Mouse (Mus musculus) liver, embryonic 13.5 days (tissue): ENCODE measurements around the gene Lamtor1. TPM values are rescaled to one million over a fixed set of nuclear protein-coding genes. Genes with fewer than 3 reads are reported as not detected.

ENCODE experiments used
- ATAC-seq: fragments of 200-750 bp; cut with Nextera tagmentation; 2 replicates; pipeline ENCODE4 v1.8.0; 2017; ENCODE audit warnings: low read depth, mild to moderate bottlenecking, moderate number of reproducible peaks, moderate library complexity
- DNase-seq: peaks from one replicate; pipeline ENCODE4 v3.0.0; 2022
- H3K27ac ChIP-seq: fragments of 300-500 bp; sonication (generic); 2 replicates; pipeline ENCODE4 v1.5.1; 2015; ENCODE audit warnings: moderate library complexity, mild to moderate bottlenecking, inconsistent platforms
- H3K27me3 ChIP-seq: fragments of 300-500 bp; sonication (generic); 2 replicates; pipeline ENCODE4 v1.6.1; 2015; ENCODE audit warnings: mild to moderate bottlenecking, inconsistent platforms
- H3K36me3 ChIP-seq: fragments of 300-500 bp; sonication (generic); 2 replicates; pipeline ENCODE4 v1.6.1; 2015; ENCODE audit warnings: mild to moderate bottlenecking, inconsistent platforms
- H3K4me1 ChIP-seq: fragments of 300-500 bp; sonication (generic); replicated peaks from 2 replicates; pipeline ENCODE4 v1.6.1; 2015; ENCODE audit warnings: inconsistent platforms
- H3K4me2 ChIP-seq: fragments of 300-500 bp; sonication (generic); 2 replicates; pipeline ENCODE4 v1.6.1; 2015; ENCODE audit warnings: inconsistent platforms, mild to moderate bottlenecking, moderate library complexity
- H3K4me3 ChIP-seq: fragments of 300-500 bp; sonication (generic); replicated peaks from 2 replicates; pipeline ENCODE4 v1.5.1; 2015; ENCODE audit warnings: mild to moderate bottlenecking, inconsistent platforms
- H3K9ac ChIP-seq: fragments of 300-500 bp; sonication (generic); 2 replicates; pipeline ENCODE4 v1.6.1; 2015; ENCODE audit warnings: mild to moderate bottlenecking, inconsistent platforms
- H3K9me3 ChIP-seq: fragments of 300-500 bp; sonication (generic); replicated peaks from 2 replicates; pipeline ENCODE4 v1.6.1; 2016; ENCODE audit warnings: inconsistent platforms
- WGBS: fragments of 180-500 bp; shearing (Covaris S2); methylation state at CpG from one replicate; pipeline ENCODE4 v1.1.7; 2015; ENCODE audit not compliant: insufficient replicate concordance; 5-methylcytosine and 5-hydroxymethylcytosine counted together
- microRNA-seq: library from miRNA; unstranded; fragments of <30 nt; microRNA quantifications from one replicate; pipeline ENCODE4, GENCODE M21; 2016
- polyA plus RNA-seq: library from polyadenylated mRNA; unstranded; fragments of >200 nt; fragmentation: Nextera tagmentation; extraction: Ambion mirVana; gene quantifications from 2 replicates; pipeline ENCODE4 v1.2.1, GENCODE M21; 2015

The Lamtor1 gene
- polyA plus RNA-seq, 1 experiment from 2014 or later = 76.5 TPM

DNA sequence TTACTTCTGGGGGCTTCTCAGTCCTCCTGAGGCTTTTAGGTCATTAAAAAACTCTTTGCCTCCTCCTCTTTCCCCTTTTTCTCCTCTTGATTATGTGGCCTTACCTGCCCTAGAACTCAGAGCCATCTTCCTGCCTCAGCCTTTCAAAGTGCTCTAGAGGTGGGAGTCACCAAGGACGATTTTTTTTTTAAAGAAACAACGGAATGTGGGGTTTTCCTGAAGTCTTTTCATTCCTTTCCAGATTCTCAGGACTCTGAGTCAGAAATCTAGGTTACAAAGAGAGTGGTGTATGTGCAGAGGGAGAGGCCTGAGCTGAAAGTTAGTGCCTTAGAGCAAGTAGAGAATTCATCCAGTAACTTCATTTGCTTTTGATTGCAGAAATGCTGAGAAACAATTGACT, 66.0 kb downstream of the Lamtor1 start:
- no peak for ATAC-seq
- Histone ChIP-seq H3K4me1 (peaks cover 74% of the 10 kb centered on the region), H3K27me3 (no peaks in the 10 kb centered on the region), H3K36me3 (0 out of 2 replicates have a peak, but pooled peaks cover under 1% of the 10 kb centered on the region), H3K4me3 (no peak overlapping the region; the same call in 1 of the 2 replicates), H3K9ac (peak overlapping the region; percentile 80), H3K9me3 (no peaks in the 10 kb centered on the region), H3K4me2 (peak overlapping the region; percentile 99), H3K27ac (peak overlapping the region; percentile 90; the same call in 1 of the 2 replicates)
- WGBS = 47% methylated on average over 2 of the region's 2 CpGs
- no peak for DNase-seq

- no peak for ATAC-seq
- Histone ChIP-seq H3K4me2 (no peak overlapping the region), H3K4me3 (no peak overlapping the region), H3K9ac (no peak overlapping the region), H3K4me1 (peaks cover 63% of the 10 kb centered on the region), H3K36me3 (peaks cover 9% of the 10 kb centered on the region), H3K27me3 (no peaks in the 10 kb centered on the region), H3K9me3 (no peaks in the 10 kb centered on the region), H3K27ac (no peak overlapping the region)
- no peak for DNase-seq
- 63% methylated on average over 3 of the region's 3 CpGs for WGBS
These were observed 68.0 kb downstream of the Lamtor1 start for GRCm38 (mm10) chr7:101973730-101974129.

DNA sequence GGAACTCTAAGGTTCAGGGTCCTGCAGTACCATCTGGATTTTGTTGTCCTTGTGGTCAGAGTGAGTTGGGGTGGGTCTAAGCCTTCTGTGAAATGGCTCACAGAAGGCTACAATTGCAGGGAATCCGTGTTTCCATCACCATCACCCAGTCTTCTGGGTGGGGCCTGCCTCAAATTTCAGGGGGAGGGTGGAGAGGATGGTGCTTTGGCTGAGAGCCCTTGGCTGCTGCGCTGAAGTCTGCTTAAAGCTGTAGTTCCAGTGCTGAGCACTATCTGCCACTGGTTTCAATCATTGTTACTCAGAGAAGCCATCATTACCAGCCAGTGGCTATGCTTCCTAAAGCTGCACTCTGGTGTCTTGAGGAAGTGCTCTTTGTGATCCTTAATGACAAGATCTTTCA, 68.8 kb downstream of the Lamtor1 start:
- peaks cover 56% of the 10 kb centered on the region for H3K4me1 ChIP-seq
- no peak overlapping the region for H3K27ac ChIP-seq
- no peaks in the 10 kb centered on the region for H3K27me3 ChIP-seq
- no peak overlapping the region for H3K4me2 ChIP-seq
- H3K9me3 ChIP-seq = no peaks in the 10 kb centered on the region
- H3K36me3 ChIP-seq = peaks cover 12% of the 10 kb centered on the region
- no peak for ATAC-seq
- H3K9ac ChIP-seq = no peak overlapping the region
- DNase-seq = no peak
- no peak overlapping the region for H3K4me3 ChIP-seq
- WGBS = 70% methylated on average over 2 of the region's 2 CpGs

Small RNAs within 50 kb of the gene (microRNA-seq; reads per million reads assigned to microRNA genes)
- gene Gm22655 = not detected

Other genes starting within 250 kb of the Lamtor1 start
- 30.3 and 31.9 TPM in 2 replicates for gene Clpb, start 242.3 kb upstream of the Lamtor1 start, polyA plus RNA-seq
- not detected in 2 replicates for gene Phox2a, start 87.6 kb upstream of the Lamtor1 start, polyA plus RNA-seq
- 3.6 and 5.2 TPM in 2 replicates for gene Inppl1, start 67.7 kb upstream of the Lamtor1 start, polyA plus RNA-seq
- 3.6 and 4.4 TPM in 2 replicates for gene Folr2, start 48.7 kb upstream of the Lamtor1 start, polyA plus RNA-seq
- gene Anapc15, start 42.2 kb upstream of the Lamtor1 start, polyA plus RNA-seq = 66.2 and 71.8 TPM in 2 replicates
- 0.38 and 0.41 TPM in 2 replicates for gene Folr1, start 35.1 kb upstream of the Lamtor1 start, polyA plus RNA-seq
- gene Tomt, start 455 bp downstream of the Lamtor1 start, polyA plus RNA-seq = 0.15 and 0.21 TPM in 2 replicates
- 2.1 TPM in 2 replicates for gene Lrrc51, start 28.0 kb downstream of the Lamtor1 start, polyA plus RNA-seq
- 24.5 and 30.7 TPM in 2 replicates for gene Numa1, start 28.2 kb downstream of the Lamtor1 start, polyA plus RNA-seq
- gene Il18bp, start 112.8 kb downstream of the Lamtor1 start, polyA plus RNA-seq = 9.1 and 11.1 TPM in 2 replicates
- gene Rnf121, start 159.6 kb downstream of the Lamtor1 start, polyA plus RNA-seq = 10.6 and 11.6 TPM in 2 replicates
- gene Xndc1, start 159.6 kb downstream of the Lamtor1 start, polyA plus RNA-seq = 13.6 and 14.2 TPM in 2 replicates
- 0.22 and 0.28 TPM in 2 replicates for gene Xntrpc, start 159.8 kb downstream of the Lamtor1 start, polyA plus RNA-seq
- gene Trpc2, start 177.2 kb downstream of the Lamtor1 start, polyA plus RNA-seq = not detected in 2 replicates
- gene Art1, start 195.8 kb downstream of the Lamtor1 start, polyA plus RNA-seq = 0.22 and 0.48 TPM in 2 replicates
- gene Art5, start 203.6 kb downstream of the Lamtor1 start, polyA plus RNA-seq = 0.07 and 0.32 TPM in 2 replicates
- gene Chrna10, start 210.9 kb downstream of the Lamtor1 start, polyA plus RNA-seq = not detected in 2 replicates